Mouse (Mus musculus): Measurements from ENCODE around the gene Slc7a6os.

DNA sequence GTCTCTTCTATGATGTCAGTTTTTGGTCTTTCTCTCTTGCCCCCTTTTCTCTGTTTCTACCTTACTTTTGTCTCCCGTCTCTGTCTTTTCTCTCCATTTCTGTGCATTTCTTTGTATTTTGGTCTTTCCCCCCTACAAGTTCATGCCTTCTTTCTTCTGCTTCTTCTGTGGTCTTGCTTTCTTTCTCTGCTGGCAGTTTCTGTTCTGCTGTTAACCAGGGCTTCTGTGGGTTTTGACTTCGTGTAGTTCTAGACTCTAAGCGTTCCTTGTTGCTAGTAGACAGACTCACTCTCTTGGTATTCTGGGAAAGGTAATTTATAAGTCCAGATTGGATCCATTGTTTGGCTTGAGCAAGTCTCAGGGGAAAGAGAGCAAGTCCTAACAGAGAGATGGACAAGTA, 24.3 kb downstream of the Slc7a6os start:
- TF ChIP-seq CTCF (conservative IDR thresholded peaks at IDR 0.05; ENCODE audit: insufficient read depth, insufficient read length, low read depth, low read length) (no peak), POLR2A (IDR thresholded peaks at IDR 0.05; ENCODE audit: low read depth, low read length) (no peak)

All from kidney, adult 2 months (tissue).